Mouse (Mus musculus) ES-E14 (cell line): Measurements from ENCODE around the gene Acan. TPM values are rescaled to one million over a fixed set of nuclear protein-coding genes. Genes with fewer than 3 reads are reported as not detected.

Experiments
- DNase-seq: peaks from one replicate; pipeline ENCODE4 v3.0.0-alpha.2; 2013; ENCODE audit warnings: low read depth, low spot score
- H3K27ac ChIP-seq: 2 replicates; pipeline ENCODE4 v1.5.1; 2012; ENCODE audit warnings: low read depth, mild to moderate bottlenecking, low read length, moderate library complexity, mixed read lengths; ENCODE audit not compliant: poor library complexity, insufficient read depth, severe bottlenecking
- H3K36me3 ChIP-seq: 2 replicates; pipeline ENCODE4 v1.6.1; 2012; ENCODE audit warnings: mild to moderate bottlenecking, low read length, moderate library complexity, mixed read lengths; ENCODE audit not compliant: control insufficient read depth, poor library complexity, insufficient read depth, severe bottlenecking
- H3K4me1 ChIP-seq, 2 experiments: fragments of 150-350 bp in 1 of 2; sonication (generic) in 1 of 2; 2 replicates each; pipeline ENCODE4 v1.6.1; 2012; ENCODE audit warnings: low read length in 2 of 2, mild to moderate bottlenecking in 1 of 2, mixed read lengths in 1 of 2; ENCODE audit not compliant: control insufficient read depth in 2 of 2, insufficient read depth in 2 of 2, poor library complexity in 1 of 2
- H3K4me3 ChIP-seq, 2 experiments: fragments of 150-350 bp in 1 of 2; sonication (generic) in 1 of 2; 2 replicates each; pipeline ENCODE4 v1.5.1; 2012; ENCODE audit warnings: low read length in 2 of 2, low read depth in 1 of 2, mild to moderate bottlenecking in 1 of 2, mixed read lengths in 1 of 2; ENCODE audit not compliant: insufficient read depth in 1 of 2, poor library complexity in 1 of 2, severe bottlenecking in 1 of 2
- H3K9ac ChIP-seq: 2 replicates; pipeline ENCODE4 v1.6.1; 2012; ENCODE audit warnings: low read depth, mild to moderate bottlenecking, low read length, mixed read lengths; ENCODE audit not compliant: poor library complexity, insufficient read depth, severe bottlenecking
- H3K9me3 ChIP-seq: fragments of 150-350 bp; sonication (generic); 2 replicates; pipeline ENCODE4 v1.6.1; 2012; ENCODE audit warnings: low read depth, mild to moderate bottlenecking, low read length; ENCODE audit not compliant: control insufficient read depth, insufficient read depth
- CHD2 ChIP-seq: IDR thresholded peaks from 2 replicates; pipeline ENCODE4 v1.6.1; 2014; ENCODE audit warnings: mild to moderate bottlenecking, low read depth, low read length, inconsistent platforms
- HCFC1 ChIP-seq: IDR thresholded peaks from 2 replicates; pipeline ENCODE4 v1.6.1; 2012; ENCODE audit warnings: low read length, inconsistent platforms, borderline replicate concordance; ENCODE audit not compliant: insufficient read depth
- MAFK ChIP-seq: IDR thresholded peaks from 2 replicates; pipeline ENCODE4 v1.6.1; 2014; ENCODE audit warnings: mild to moderate bottlenecking, low read depth, low read length, inconsistent platforms; ENCODE audit not compliant: insufficient read depth
- ZC3H11A ChIP-seq: IDR thresholded peaks from 2 replicates; pipeline ENCODE4 v1.6.1; 2012; ENCODE audit warnings: low read depth, mild to moderate bottlenecking, inconsistent platforms, low read length, borderline replicate concordance
- ZNF384 ChIP-seq: IDR thresholded peaks from 2 replicates; pipeline ENCODE4 v1.6.1; 2012; ENCODE audit warnings: low read depth, low read length, inconsistent platforms
- in situ Hi-C, 2 experiments: fragments of 600-800 bp; cut with MboI; formaldehyde crosslinking; loops; one replicate each; pipeline ENCODE4 v1.15.1; 2025; ENCODE audit warnings: low sequenced_read_pairs in 2 of 2, inconsistent platforms in 1 of 2; ENCODE audit not compliant: unreplicated experiment in 2 of 2
- total RNA-seq: library from RNA; depleted of rRNA; stranded (reverse); fragments of 300-350 nt; gene quantifications from 2 replicates; pipeline ENCODE4 v1.2.3, GENCODE M21; 2012; rRNA removed

Gene Acan
- total RNA-seq, 1 experiment, result 4.9 TPM

- H3K27ac ChIP-seq, result no peak overlapping the region; the same call in 1 of the 2 replicates
Measured at GRCm38 (mm10) chr7:79149522-79149921, 96.2 kb downstream of the Acan start.

GRCm38 (mm10) chr7:79159406-79159805 lies 106.1 kb downstream of the Acan start:
- no peak overlapping the region for H3K27ac ChIP-seq
- in situ Hi-C loops, result loop anchor here in 1 of 2 experiments (10.0 kb wide), 1 partner anchor 75 kb away; no protein-coding TSS in a partner anchor
- no peak overlapping the region for H3K4me3 ChIP-seq
- DNase-seq, result no peak
- no peak overlapping the region for H3K9ac ChIP-seq
- H3K4me1 ChIP-seq, result no peaks in the 10 kb centered on the region
- TF ChIP-seq ZNF384 (no peak), HCFC1 (no peak), MAFK (no peak), CHD2 (no peak), ZC3H11A (no peak)
- H3K9me3 ChIP-seq, result no peaks in the 10 kb centered on the region
- no peaks in the 10 kb centered on the region for H3K36me3 ChIP-seq

More at GRCm38 (mm10) chr7:79149522-79149921, 96.2 kb downstream of the Acan start:
- Histone ChIP-seq H3K9ac (no peak overlapping the region), H3K9me3 (no peaks in the 10 kb centered on the region), H3K36me3 (peaks cover 11% of the 10 kb centered on the region), H3K4me1 (peaks cover 0 to 16% of the 10 kb centered on the region in 2 experiments; a peak in 3 of 4 replicates), H3K4me3 (no peak overlapping the region)
- TF ChIP-seq ZNF384 (no peak), CHD2 (no peak), ZC3H11A (no peak), MAFK (no peak), HCFC1 (no peak)
- no peak for DNase-seq
- in situ Hi-C loops, result loop anchor here (25.0 kb wide), 1 partner anchor 213 kb away; no protein-coding TSS in a partner anchor

Other genes with a start within 250 kb of the Acan start
- 14.3 and 14.5 TPM in 2 replicates for gene Det1, start 206.2 kb upstream of the Acan start, total RNA-seq
- gene Aen, start 157.6 kb upstream of the Acan start, total RNA-seq, result 104 and 146 TPM in 2 replicates
- gene Isg20, start 140.1 kb upstream of the Acan start, total RNA-seq, result 1.6 and 3.2 TPM in 2 replicates
- 6.5 and 17.2 TPM in 2 replicates for gene Hapln3, start 77.5 kb downstream of the Acan start, total RNA-seq
- 412 and 560 TPM in 2 replicates for gene Mfge8, start 95.6 kb downstream of the Acan start, total RNA-seq
- gene Abhd2, start 219.7 kb downstream of the Acan start, total RNA-seq, result 58.9 and 61.9 TPM in 2 replicates